Mouse (Mus musculus) kidney, postnatal 14 days (tissue): ENCODE measurements around the gene Gabra1.

Experiments used
- DNase-seq: peaks from one replicate; pipeline ENCODE4 v3.0.0; 2022; ENCODE audit warnings: mixed read lengths

Gene Gabra1

GRCm38 (mm10) chr11:42182825-42183152, at the start of gene Gabra1:
Gene Gabra1, minus strand, starts transcription at chr11:42182930.
- no peak for DNase-seq

DNA sequence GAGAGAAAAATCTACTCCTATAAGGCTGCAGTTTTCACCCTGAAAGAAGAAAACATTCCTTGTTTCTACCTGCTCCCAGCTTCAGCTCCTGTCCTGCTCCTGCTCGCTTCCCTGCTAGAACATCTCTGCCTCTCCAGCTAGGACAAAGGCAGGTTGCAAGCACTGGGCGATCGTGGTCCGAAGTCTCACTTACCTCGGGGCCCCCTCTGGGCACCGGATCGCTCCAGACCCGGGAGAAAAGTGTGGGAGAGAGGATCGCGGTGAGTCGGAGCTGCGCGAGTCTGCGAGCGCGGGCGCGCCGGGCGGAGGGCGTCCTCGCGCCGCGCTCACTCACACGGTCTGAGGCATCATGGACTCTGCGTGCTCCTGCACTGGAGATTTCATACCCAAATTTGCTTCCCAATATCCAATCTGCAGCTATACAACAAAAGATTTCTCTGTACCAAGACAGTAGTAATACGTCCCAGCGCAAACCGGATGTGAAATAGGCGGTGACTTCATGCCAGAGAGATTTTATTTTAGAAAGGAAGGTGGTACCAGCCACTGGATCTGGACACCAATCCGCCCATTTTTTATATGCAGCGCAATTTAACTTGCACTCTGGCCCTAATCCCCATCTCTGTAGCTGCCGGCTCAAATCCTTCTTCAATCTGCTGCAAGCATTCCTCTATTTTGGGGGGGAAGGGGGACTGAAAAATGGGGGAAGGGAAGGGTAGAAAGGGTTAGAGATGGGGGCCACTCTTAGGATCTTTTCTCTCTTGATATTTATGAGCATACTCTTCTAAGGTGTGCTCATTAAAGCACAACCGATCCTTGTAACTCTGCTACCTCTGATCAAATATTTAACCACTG, 531 bp downstream of the Gabra1 start:
- peak; percentile 4 for DNase-seq

DNA sequence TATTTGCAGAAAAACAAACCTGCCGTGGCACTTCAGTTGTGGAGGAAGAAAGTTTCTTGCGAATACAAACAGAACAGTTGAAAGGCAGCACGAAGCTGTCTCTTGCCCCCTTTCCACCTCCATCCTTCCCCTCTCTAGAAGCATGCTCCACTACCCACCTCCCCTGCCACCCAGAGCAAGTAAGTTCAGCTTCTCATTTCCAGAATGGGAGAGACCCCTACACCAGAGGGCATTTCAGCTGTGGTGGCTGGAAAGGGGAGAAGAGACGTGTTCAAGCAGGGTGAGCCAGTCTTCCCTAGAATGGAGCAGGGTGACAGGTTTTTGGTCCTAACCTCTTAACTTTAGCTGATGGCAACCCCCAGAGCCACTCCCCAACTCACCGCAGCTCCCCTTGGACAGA, 1.3 kb downstream of the Gabra1 start:
- no peak for DNase-seq

- DNase-seq, result no peak
These were observed 3.2 kb downstream of the Gabra1 start for GRCm38 (mm10) chr11:42179535-42179934.

GRCm38 (mm10) chr11:42178296-42178695, 4.4 kb downstream of the Gabra1 start:
- DNase-seq, result no peak

DNA sequence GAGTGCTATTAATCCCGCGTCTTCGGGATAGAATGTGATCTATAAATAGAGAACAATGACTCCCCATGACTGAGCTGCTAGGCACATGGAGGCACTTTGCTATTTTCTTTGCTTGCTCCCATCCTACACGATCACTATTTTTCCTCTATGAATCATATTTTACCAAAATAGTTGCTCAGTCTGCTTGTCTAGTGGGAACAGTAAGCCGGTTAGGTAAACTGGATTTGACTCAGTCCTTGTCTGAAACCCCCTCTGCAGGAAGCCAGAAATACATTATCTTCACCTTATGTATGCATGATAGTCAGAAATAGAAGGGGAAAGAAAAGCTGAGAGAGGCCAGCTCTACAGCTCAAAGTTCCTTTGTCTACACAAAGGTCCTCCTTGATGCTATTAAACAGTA, 31.3 kb downstream of the Gabra1 start:
- no peak for DNase-seq

DNA sequence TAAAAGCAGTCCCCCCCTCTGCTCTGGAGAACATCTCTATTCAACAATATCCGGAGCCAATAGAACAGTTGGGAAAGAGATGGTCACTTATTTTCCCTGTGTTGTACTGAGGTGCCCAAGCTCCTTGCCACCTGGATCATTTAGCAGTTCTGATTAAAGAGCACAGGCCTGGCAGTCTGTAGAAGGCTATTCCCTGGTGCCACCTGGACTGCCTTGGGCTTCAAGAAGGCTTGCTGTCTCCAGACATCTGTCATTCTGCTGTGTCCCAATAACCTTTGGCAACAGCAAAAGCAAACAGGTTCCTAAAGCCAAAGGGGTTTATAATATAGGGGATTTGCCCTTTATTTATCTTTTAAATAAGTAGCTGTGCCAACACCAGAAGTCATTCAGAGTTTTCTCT, 65.8 kb downstream of the Gabra1 start:
- no peak for DNase-seq

- no peak for DNase-seq
These were observed 72.7 kb downstream of the Gabra1 start for GRCm38 (mm10) chr11:42110051-42110450.

- DNase-seq, result no peak
These were observed 73.1 kb downstream of the Gabra1 start for GRCm38 (mm10) chr11:42109627-42110026.

GRCm38 (mm10) chr11:42095556-42095955, 87.2 kb downstream of the Gabra1 start:
- DNase-seq, result no peak
